Mouse (Mus musculus) lung, adult 18-20 months (tissue): ENCODE results near the gene Ints13.
A peak's percentile ranks its signal among the peaks of the same experiment; 100 is the strongest.

Experiments used
- DNase-seq, 2 experiments: peaks; one replicate each; pipeline ENCODE4 v3.0.0; 2022; ENCODE audit warnings: mixed read lengths in 2 of 2

Ints13 gene

GRCm38 (mm10) chr6:146538661-146539060 lies 39.0 kb downstream of the Ints13 start:
- no peak for DNase-seq

GRCm38 (mm10) chr6:146538071-146538470 lies 39.6 kb downstream of the Ints13 start:
- no peak for DNase-seq

- no peak for DNase-seq
These were observed 40.5 kb downstream of the Ints13 start for GRCm38 (mm10) chr6:146537111-146537510.

- no peak for DNase-seq
These were observed 42.1 kb downstream of the Ints13 start for GRCm38 (mm10) chr6:146535501-146535900.

- no peak for DNase-seq
These were observed 44.5 kb downstream of the Ints13 start for GRCm38 (mm10) chr6:146533146-146533545.

- DNase-seq = peak; percentile 36 to 73
These were observed 46.9 kb downstream of the Ints13 start for GRCm38 (mm10) chr6:146530769-146531168.

- DNase-seq = no peak
These were observed 47.3 kb downstream of the Ints13 start for GRCm38 (mm10) chr6:146530363-146530762.

GRCm38 (mm10) chr6:146527537-146527936 lies 50.1 kb downstream of the Ints13 start:
- DNase-seq = no peak

- no peak for DNase-seq
These were observed 52.1 kb downstream of the Ints13 start for GRCm38 (mm10) chr6:146525500-146525899.

- no peak for DNase-seq
These were observed 56.0 kb downstream of the Ints13 start for GRCm38 (mm10) chr6:146521456-146522245.

- no peak for DNase-seq
These were observed 58.6 kb downstream of the Ints13 start for GRCm38 (mm10) chr6:146519019-146519418.

GRCm38 (mm10) chr6:146515936-146516335 lies 61.7 kb downstream of the Ints13 start:
- no peak for DNase-seq

GRCm38 (mm10) chr6:146514531-146514948 lies 63.1 kb downstream of the Ints13 start:
- DNase-seq = no peak

GRCm38 (mm10) chr6:146513899-146514298 lies 63.7 kb downstream of the Ints13 start:
- no peak for DNase-seq

GRCm38 (mm10) chr6:146513384-146513783 lies 64.3 kb downstream of the Ints13 start:
- DNase-seq = no peak

- DNase-seq = no peak
These were observed 66.1 kb downstream of the Ints13 start for GRCm38 (mm10) chr6:146511511-146511910.

- DNase-seq = no peak
These were observed 67.7 kb downstream of the Ints13 start for GRCm38 (mm10) chr6:146509891-146510290.

- no peak for DNase-seq
These were observed 73.2 kb downstream of the Ints13 start for GRCm38 (mm10) chr6:146504459-146504858.

GRCm38 (mm10) chr6:146502856-146503255 lies 74.8 kb downstream of the Ints13 start:
- no peak for DNase-seq

- peak; percentile 92 to 94 for DNase-seq
These were observed 75.5 kb downstream of the Ints13 start, which contains the start of gene Itpr2 for GRCm38 (mm10) chr6:146501866-146502804. TSS of gene Itpr2 (minus strand) at chr6:146502223.

- peak; percentile 60 to 62 for DNase-seq
These were observed 76.2 kb downstream of the Ints13 start for GRCm38 (mm10) chr6:146501316-146501865.

GRCm38 (mm10) chr6:146500771-146501170 lies 76.9 kb downstream of the Ints13 start:
- DNase-seq = no peak

- DNase-seq = no peak
These were observed 77.4 kb downstream of the Ints13 start for GRCm38 (mm10) chr6:146500206-146500605.
